Mouse (Mus musculus) liver (tissue): ENCODE data around the gene Sppl3.
"Not testable (repeated sequence)": the region's sequence is repeated elsewhere in the genome, so short reads cannot be mapped to it uniquely, and the experiment has no call there.

Source experiments
- DNase-seq: peaks from one replicate; pipeline ENCODE4 v3.0.0-alpha.2; 2020; ENCODE audit warnings: mixed read lengths

Gene Sppl3

GRCm38 (mm10) chr5:115076144-115076901, 65.4 kb downstream of the Sppl3 start:
- peak; percentile 86 for DNase-seq

GRCm38 (mm10) chr5:115081636-115082035, 70.7 kb downstream of the Sppl3 start:
- DNase-seq, result no peak

DNA sequence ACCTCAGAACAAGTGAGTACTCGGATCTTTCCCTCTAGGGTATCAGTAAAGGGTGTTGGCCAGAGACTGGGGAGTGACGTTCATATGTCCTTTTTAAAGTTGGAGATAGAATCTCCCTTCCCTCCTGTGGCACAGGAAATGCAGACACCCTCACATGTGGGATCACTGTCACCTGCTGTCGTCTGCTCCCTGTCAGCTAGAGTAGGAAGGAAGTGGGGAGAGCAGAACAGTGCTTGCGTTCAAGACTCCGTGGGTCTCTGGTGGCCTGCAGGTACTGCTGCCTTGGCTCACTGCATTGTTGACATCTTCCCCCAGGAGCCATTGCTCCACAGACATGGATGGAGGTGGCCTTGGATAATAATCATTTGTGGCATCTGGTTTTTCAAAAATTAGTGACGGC, 72.6 kb downstream of the Sppl3 start:
- no peak for DNase-seq

DNA sequence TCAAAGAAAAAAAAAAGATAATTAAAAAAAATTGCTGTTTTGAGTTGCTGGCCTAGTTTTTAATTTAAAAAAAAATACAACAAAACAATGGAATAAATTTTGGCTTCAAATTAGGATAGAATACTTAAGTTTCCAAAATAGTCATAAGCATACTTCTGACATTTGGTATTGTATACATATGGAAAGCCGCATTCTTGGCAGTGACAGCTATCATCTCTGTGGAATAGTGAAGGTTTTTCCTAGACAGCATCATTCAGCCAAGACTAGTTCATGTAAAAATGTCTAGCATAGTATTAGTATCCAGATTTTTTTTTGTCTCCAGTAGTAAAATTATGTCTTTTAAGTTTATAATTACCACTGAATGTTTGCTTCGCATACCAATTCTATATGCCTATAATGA, 74.7 kb downstream of the Sppl3 start:
- DNase-seq, result no peak

GRCm38 (mm10) chr5:115089592-115090268, 78.8 kb downstream of the Sppl3 start:
- DNase-seq, result no peak

DNA sequence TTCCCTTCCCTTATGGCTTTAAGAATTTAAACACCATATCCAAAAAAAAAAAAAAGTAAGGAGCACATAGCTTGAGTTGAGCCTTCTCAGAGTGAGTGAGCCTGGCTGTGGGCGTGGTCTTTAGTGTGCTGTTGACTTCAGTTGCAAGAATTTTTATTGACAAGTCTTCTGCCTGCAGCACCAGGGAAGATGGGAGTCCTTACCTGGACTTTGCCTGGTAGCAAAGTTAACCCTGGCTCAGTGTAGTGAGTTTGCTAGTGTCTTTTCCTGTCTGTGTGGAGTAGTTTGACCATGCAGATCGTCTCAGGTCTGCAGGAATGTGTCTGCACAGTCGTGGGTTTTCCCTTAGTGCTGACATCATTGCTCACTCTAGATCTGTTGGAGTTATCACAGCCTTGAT, 80.1 kb downstream of the Sppl3 start:
- DNase-seq, result no peak

- no peak for DNase-seq
Observed at GRCm38 (mm10) chr5:115091776-115092175, 80.8 kb downstream of the Sppl3 start.

DNA sequence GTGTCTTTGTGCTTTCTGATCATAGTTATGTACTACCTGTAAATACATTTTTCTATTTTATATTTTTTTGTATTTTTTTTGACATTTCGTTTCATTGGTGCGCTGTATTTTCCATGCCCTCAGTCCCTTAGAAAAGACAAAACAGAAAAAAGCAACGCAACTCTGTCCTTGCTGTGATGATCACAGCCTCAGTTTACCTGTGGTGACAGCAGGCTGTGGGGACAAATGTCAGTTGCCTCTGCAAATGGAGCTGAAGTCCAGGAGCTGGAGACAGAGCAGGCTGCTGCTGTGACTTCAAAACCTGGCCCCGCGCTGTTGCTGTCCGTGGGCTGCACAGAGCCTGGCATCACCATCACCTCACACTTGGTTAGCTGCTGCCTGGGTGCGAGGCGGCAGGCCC, 87.3 kb downstream of the Sppl3 start, which contains the start of gene Gm10401:
Gene Gm10401 (minus strand): TSS at position 101 of the 400 bp plus-strand sequence.
- no peak for DNase-seq

DNA sequence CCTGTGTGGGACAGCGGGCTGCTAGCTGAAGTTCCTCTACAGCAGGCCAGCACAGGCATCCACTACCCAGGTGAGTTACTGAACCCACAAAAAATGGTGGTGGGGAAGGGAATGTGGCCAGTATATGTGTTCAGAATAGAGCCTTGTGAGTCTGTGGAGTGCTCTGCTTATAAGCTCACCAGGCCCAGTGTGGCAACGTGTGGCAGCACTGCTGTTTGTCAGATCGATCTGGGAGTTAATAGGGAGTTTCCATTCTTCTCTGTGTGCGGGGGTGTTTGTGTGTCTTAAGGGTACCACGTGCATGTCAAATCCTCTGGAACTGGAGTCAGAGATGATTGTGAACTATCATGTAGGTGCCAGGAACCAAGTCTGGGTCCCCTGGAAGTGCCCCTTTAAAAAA, 88.6 kb downstream of the Sppl3 start:
- no peak for DNase-seq

DNA sequence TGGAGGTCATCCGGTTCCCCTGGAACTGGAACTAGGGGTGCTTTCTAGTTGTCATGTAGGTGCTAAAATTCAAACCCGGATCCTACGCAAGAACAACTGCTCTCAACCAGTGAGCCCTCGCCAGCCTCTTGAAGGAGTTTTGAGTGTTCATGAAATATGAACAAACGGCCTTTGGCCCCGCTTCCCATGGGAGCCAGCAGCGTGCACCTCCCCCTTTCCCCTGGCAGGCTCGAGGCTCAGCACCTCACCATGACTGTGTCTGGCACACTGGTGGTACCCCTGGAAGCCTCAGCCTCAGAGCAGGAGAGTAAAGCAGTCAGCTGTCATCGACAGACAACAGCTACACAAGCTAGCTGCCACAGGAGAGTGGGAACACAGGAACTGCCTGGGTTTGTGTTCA, 89.1 kb downstream of the Sppl3 start:
- DNase-seq, result no peak

DNA sequence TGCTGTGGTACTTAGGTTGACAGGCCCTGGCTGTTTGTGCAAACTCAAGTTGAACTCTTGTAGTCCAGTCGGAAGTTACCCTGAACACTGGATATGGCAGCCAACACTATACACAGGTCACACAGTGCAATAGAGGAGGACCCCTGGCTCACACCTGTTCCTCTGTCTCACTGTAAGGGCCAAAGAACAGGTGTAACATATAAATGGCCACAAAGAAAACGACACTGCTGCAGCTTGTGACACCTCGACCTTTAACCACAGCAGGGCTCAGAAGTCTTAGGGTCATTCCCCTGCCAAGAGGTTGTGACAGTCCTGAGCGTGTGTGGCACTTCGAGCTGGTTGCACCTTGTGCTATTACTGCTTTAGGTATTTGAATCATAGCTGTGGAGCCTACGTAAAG, 89.5 kb downstream of the Sppl3 start:
- no peak for DNase-seq

- no peak for DNase-seq
Observed at GRCm38 (mm10) chr5:115102231-115102630, 91.3 kb downstream of the Sppl3 start.

GRCm38 (mm10) chr5:115103253-115103652, 92.3 kb downstream of the Sppl3 start:
- not testable (repeated sequence) for DNase-seq

GRCm38 (mm10) chr5:115111156-115111555, 100.2 kb downstream of the Sppl3 start:
- DNase-seq, result no peak

DNA sequence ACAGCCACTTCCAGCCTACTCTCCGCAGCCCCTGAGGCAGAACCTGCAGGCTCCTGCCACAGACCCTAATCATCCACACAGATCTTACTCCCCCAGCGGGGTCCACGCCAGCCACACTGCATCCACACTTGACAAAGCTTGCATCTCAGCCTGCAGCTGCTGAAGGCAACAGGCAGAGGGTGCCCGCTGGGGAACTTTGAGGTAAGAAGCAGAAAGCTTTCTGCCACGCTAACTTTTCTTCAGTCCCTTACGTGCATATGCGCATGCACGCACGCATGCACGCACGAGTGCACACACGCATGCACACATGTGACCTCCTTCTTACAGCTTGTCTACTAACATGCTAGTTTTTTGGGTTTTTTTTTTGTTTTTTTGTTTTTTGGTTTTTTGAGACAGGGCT, 102.3 kb downstream of the Sppl3 start:
- no peak for DNase-seq

DNA sequence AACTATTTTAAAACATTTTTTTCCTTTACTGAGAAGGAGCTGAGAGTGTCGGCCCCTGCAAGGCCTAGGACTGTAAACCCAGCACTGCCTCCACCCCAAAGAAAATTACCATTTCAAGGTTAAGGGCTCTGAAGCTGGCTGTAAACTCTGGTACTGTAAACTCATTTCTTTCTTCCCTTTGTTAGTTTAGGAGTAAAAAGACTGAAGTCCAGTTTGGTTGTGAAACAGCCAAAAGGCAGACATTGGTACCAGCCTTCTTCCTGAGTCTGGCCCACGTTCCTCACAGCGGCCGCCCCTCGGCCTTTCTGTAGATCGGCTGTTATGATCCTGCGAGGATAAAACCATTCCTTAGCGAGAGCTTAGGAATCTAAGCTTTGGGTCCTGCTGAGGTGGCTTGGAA, 103.6 kb downstream of the Sppl3 start:
- DNase-seq, result no peak

- DNase-seq, result no peak
Observed at GRCm38 (mm10) chr5:115116426-115116825, 105.5 kb downstream of the Sppl3 start.

- DNase-seq, result no peak
Observed at GRCm38 (mm10) chr5:115117467-115117866, 106.5 kb downstream of the Sppl3 start.

- DNase-seq, result peak; percentile 88
Observed at GRCm38 (mm10) chr5:115118961-115119570, 108.1 kb downstream of the Sppl3 start, which contains the start of gene Acads. Gene Acads, minus strand, starts transcription at chr5:115119346.

- DNase-seq, result no peak
Observed at GRCm38 (mm10) chr5:115120978-115121377, 110.0 kb downstream of the Sppl3 start.

- DNase-seq, result no peak
Observed at GRCm38 (mm10) chr5:115124690-115125089, 113.8 kb downstream of the Sppl3 start.

GRCm38 (mm10) chr5:115125211-115125871, 114.4 kb downstream of the Sppl3 start:
- DNase-seq, result peak; percentile 79

DNA sequence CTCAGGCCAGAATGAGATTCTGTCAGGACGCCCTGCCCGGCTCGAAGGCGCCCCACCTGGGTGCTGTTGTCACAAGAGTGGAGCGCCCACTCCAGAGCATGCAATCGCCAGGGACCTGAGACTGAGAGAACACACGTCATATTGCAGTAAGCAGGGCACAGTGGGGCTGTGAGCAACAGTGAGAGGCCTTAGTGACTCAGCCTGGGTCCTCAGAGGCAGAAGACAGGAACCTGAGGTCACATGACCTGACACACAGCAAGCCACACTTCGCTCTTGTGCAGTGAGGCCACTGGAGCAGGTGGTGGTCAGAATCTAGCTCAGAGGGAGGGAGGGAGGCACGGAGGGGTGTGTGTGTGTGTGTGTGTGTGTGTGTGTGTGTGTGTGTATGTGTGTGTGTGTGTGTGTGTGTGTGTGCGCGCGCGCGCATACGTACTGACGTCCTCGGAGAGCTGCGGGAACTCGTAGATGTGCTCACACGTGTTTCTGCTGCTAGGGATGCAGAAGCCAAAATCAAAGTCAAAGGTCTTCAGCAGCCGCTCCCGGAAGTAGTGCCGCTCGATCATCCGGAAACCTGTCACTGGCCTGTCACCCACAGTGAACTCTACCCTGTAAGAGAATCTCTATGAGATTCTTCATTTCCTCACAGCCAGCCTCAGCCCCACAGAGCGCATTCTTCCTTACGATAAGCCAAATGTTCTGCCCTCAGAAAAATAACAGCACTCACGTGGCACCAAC, 115.8 kb downstream of the Sppl3 start:
- no peak for DNase-seq
